Mouse (Mus musculus) erythroblast, embryonic 14.5 days (primary cell): ENCODE data around the gene Wdr27.

Experiments used
- GATA1 ChIP-seq: IDR thresholded peaks from 2 replicates; pipeline ENCODE4 v1.6.1; 2012; ENCODE audit warnings: low read length, inconsistent platforms, mixed read lengths
- TAL1 ChIP-seq: IDR thresholded peaks from 3 replicates; pipeline ENCODE4 v1.6.1; 2012; ENCODE audit warnings: low read length, inconsistent platforms, mixed read lengths

DNA sequence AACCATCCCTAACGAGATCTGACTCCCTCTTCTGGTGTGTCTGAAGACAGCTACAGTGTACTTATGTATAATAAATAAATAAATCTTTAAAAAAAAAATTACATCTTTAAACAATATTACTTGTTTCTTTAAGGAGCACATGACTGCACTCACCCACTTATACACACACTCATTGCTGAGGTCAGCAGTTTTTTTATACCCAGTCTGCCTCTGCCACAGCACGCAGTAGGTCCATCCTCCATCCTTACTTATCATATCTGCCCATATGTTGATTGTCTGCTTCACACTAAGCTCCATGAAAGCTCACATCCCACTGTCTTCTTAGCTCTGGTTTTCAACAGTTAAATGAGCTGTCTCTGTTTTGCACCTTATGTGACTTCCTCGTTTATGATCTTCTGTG is 95.2 kb downstream of the Wdr27 start:
- TF ChIP-seq TAL1 (no peak), GATA1 (no peak)
